Mouse (Mus musculus) heart, embryonic 12.5 days (tissue): Measurements from ENCODE around the gene Nek4. TPM values are rescaled to one million over a fixed set of nuclear protein-coding genes. Genes with fewer than 3 reads are reported as not detected.

Experiments
- ATAC-seq: fragments of 200-750 bp; cut with Nextera tagmentation; 2 replicates; pipeline ENCODE4 v1.8.0; 2017; ENCODE audit warnings: moderate TSS enrichment, moderate library complexity; ENCODE audit not compliant: insufficient number of reproducible peaks, low FRiP score
- H3K27ac ChIP-seq: fragments of 300-500 bp; sonication (generic); 2 replicates; pipeline ENCODE4 v1.5.1; 2016; ENCODE audit warnings: mild to moderate bottlenecking, moderate library complexity; ENCODE audit not compliant: poor library complexity, severe bottlenecking
- H3K27me3 ChIP-seq: fragments of 300-500 bp; sonication (generic); replicated peaks from 2 replicates; pipeline ENCODE4 v1.6.1; 2016; ENCODE audit warnings: mild to moderate bottlenecking, moderate library complexity
- H3K36me3 ChIP-seq: fragments of 300-500 bp; sonication (generic); 2 replicates; pipeline ENCODE4 v1.6.1; 2016; ENCODE audit warnings: mild to moderate bottlenecking, moderate library complexity
- H3K4me1 ChIP-seq: fragments of 300-500 bp; sonication (generic); replicated peaks from 2 replicates; pipeline ENCODE4 v1.6.1; 2016; ENCODE audit warnings: mild to moderate bottlenecking
- H3K4me2 ChIP-seq: fragments of 300-500 bp; sonication (generic); 2 replicates; pipeline ENCODE4 v1.6.1; 2016; ENCODE audit warnings: mild to moderate bottlenecking, moderate library complexity
- H3K4me3 ChIP-seq: fragments of 300-500 bp; sonication (generic); 2 replicates; pipeline ENCODE4 v1.5.1; 2016; ENCODE audit warnings: mild to moderate bottlenecking
- H3K9ac ChIP-seq: fragments of 300-500 bp; sonication (generic); 2 replicates; pipeline ENCODE4 v1.6.1; 2016; ENCODE audit warnings: mild to moderate bottlenecking, moderate library complexity
- H3K9me3 ChIP-seq: fragments of 300-500 bp; sonication (generic); replicated peaks from 2 replicates; pipeline ENCODE4 v1.6.1; 2016; ENCODE audit warnings: mild to moderate bottlenecking, moderate library complexity
- WGBS: fragments of 180-500 bp; shearing (Covaris S2); methylation state at CpG from one replicate; pipeline ENCODE4 v1.1.7; 2016; 5-methylcytosine and 5-hydroxymethylcytosine counted together
- polyA plus RNA-seq: library from polyadenylated mRNA; unstranded; fragments of >200 nt; fragmentation: Nextera tagmentation; extraction: Ambion mirVana; gene quantifications from 2 replicates; pipeline ENCODE4 v1.2.1, GENCODE M21; 2016

The Nek4 gene
- polyA plus RNA-seq, 1 experiment from 2014 or later: 7.4 TPM

DNA sequence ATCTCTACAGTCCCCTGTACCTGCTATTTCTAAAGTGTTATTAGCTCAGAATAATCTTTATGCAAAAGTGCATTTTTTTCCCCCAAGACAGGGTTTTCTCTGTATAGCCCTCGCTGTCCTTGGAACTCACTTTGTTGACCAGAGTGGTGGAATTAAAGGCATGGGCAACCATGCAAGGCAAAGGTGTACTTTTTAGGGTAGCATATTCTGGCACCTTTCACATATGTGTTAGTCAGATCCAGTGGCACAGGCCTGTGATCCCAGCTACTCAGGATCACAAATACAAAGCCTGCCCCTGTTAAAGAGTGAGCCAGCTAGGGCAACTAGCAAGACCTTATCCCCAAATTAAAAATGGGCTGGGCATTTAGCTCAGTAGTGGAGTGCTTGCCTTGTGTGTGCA, 9.2 kb downstream of the Nek4 start:
- H3K36me3 ChIP-seq: no peaks in the 10 kb centered on the region
- H3K4me2 ChIP-seq: no peak overlapping the region
- H3K4me1 ChIP-seq: no peaks in the 10 kb centered on the region
- H3K9me3 ChIP-seq: no peaks in the 10 kb centered on the region
- ATAC-seq: no peak
- no peak overlapping the region for H3K27ac ChIP-seq
- no peaks in the 10 kb centered on the region for H3K27me3 ChIP-seq
- H3K4me3 ChIP-seq: no peak overlapping the region
- 88% methylated on average over 1 of the region's 1 CpGs for WGBS
- H3K9ac ChIP-seq: no peak overlapping the region

DNA sequence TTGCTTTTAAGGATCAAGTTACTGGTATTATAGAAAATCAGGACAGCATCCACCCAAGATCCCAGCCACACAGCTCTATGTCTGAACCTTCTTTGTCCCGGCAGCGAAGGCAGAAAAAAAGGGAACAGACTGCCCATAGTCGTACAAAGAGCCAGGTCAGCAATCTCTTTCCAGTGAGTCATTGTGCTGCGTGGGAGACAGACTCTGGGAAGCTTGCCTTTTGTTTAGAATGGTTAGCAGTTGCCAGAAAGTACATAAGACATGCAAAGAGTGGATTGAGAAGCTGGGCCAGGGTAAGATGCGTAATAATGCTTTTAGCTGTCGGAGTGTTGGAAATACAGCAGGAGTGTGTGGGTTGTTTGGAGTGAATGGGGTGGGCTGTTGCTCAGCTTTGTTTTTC, 23.0 kb downstream of the Nek4 start:
- no peak for ATAC-seq
- Histone ChIP-seq H3K36me3 (peaks cover 15% of the 10 kb centered on the region), H3K4me3 (no peak overlapping the region), H3K27ac (no peak overlapping the region), H3K4me1 (no peaks in the 10 kb centered on the region), H3K9me3 (no peaks in the 10 kb centered on the region), H3K27me3 (no peaks in the 10 kb centered on the region), H3K9ac (no peak overlapping the region), H3K4me2 (no peak overlapping the region)
- WGBS: 69% methylated on average over 6 of the region's 6 CpGs

DNA sequence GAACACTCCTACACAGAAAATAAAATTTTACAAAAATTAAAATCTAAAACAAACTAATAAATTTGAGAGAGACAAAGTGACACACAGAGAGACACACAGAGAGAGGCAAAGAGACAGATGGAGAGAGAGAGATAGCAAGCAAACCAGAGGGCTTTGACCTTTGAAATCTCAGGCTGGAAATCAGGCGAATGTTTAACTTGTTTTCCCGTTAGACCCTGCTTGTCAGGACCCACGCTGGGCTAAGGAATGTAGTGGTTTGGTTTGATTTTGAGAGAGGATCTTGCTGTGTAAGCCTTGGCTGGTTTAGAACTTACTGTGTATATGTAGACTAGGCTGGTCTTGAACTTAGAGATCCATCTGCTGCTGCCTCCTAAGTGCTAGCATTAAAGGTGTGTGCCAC, 25.0 kb downstream of the Nek4 start:
- Histone ChIP-seq H3K27ac (no peak overlapping the region), H3K4me1 (no peaks in the 10 kb centered on the region), H3K9me3 (no peaks in the 10 kb centered on the region), H3K4me3 (no peak overlapping the region), H3K4me2 (no peak overlapping the region), H3K27me3 (no peaks in the 10 kb centered on the region), H3K36me3 (peaks cover 13% of the 10 kb centered on the region), H3K9ac (no peak overlapping the region)
- no peak for ATAC-seq
- 75% methylated on average over 3 of the region's 3 CpGs for WGBS

DNA sequence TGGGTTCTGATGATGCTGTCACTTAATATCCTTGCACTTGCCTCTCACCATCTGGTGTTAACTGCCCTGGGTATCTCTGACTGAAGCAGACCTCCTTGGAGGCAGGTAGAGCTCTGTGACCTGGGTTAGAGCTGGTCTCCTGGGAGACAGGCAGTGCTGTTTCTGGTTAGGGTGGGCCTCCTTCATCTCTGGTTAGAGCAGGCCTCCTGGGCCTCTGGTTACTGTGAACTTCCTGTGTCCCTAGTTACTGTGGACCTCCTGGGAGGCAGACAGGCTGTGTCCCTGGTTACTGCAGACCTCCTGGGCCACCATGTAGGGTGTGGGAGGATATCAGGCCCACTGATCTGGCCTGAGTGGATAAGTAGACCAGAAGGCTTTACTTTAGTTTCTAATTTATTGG, 45.2 kb downstream of the Nek4 start:
- no peaks in the 10 kb centered on the region for H3K9me3 ChIP-seq
- H3K4me2 ChIP-seq: no peak overlapping the region
- no peaks in the 10 kb centered on the region for H3K27me3 ChIP-seq
- no peak overlapping the region for H3K9ac ChIP-seq
- H3K36me3 ChIP-seq: peaks cover 19% of the 10 kb centered on the region
- no peak for ATAC-seq
- no peak overlapping the region for H3K4me3 ChIP-seq
- no peak overlapping the region for H3K27ac ChIP-seq
- peaks cover 13% of the 10 kb centered on the region for H3K4me1 ChIP-seq

DNA sequence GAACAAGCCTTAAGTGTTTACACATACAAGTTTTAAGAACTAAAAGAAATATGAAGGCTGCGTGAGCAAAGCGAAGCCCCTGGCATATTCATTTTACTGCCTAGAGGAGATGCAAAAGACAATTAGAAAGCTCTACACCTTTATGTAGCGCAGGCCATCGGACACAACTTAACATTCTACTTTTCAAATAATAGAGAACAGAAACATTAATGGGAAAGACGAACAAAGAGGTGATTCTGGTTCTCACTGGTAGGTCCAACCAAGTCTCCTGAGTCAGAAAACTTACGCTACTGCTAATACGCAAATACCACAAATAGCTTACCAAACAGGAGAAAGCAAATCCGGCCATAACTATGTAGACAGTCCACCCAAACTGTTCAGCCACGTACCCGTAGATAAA, 49.2 kb downstream of the Nek4 start:
- peaks cover 19% of the 10 kb centered on the region for H3K36me3 ChIP-seq
- no peaks in the 10 kb centered on the region for H3K27me3 ChIP-seq
- ATAC-seq: no peak
- H3K4me3 ChIP-seq: peak overlapping the region; percentile 66
- peak overlapping the region; percentile 73 for H3K4me2 ChIP-seq
- peaks cover 19% of the 10 kb centered on the region for H3K4me1 ChIP-seq
- H3K27ac ChIP-seq: no peak overlapping the region
- H3K9me3 ChIP-seq: no peaks in the 10 kb centered on the region
- peak overlapping the region; percentile 86 for H3K9ac ChIP-seq
- WGBS: 57% methylated on average over 10 of the region's 10 CpGs

DNA sequence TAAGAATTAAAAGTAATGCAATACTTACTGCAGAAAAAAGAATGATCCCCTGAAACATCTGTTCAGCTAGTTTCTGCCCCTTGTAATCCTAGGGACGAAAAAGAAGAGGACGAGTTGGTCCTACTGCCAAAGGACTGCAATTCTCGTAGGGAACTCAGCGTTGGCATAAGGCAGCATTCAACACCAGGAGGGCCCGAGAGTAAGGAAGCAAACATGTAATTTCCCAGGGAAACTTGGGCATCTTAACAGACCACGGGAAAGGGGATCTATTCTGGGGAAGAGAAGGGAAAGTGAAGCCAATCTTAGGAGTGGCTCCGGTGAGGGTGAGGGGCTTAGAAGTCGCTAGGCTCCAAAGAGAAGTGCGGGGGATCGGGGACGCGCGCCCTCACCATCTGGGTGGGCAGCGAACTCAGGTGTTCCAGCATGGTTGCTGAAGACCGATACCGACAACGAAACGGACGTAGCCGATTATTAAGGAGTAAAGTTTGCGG, 49.7 kb downstream of the Nek4 start:
- peak overlapping the region; percentile 73 for H3K4me2 ChIP-seq
- peaks cover 19% of the 10 kb centered on the region for H3K36me3 ChIP-seq
- H3K9ac ChIP-seq: peak overlapping the region; percentile 86
- peak overlapping the region; percentile 73; the same call in 1 of the 2 replicates for H3K27ac ChIP-seq
- H3K4me3 ChIP-seq: peak overlapping the region; percentile 66
- no peaks in the 10 kb centered on the region for H3K9me3 ChIP-seq
- WGBS: under 1% methylated on average over 21 of the region's 21 CpGs
- H3K4me1 ChIP-seq: peaks cover 19% of the 10 kb centered on the region
- ATAC-seq: no peak
- H3K27me3 ChIP-seq: no peaks in the 10 kb centered on the region

DNA sequence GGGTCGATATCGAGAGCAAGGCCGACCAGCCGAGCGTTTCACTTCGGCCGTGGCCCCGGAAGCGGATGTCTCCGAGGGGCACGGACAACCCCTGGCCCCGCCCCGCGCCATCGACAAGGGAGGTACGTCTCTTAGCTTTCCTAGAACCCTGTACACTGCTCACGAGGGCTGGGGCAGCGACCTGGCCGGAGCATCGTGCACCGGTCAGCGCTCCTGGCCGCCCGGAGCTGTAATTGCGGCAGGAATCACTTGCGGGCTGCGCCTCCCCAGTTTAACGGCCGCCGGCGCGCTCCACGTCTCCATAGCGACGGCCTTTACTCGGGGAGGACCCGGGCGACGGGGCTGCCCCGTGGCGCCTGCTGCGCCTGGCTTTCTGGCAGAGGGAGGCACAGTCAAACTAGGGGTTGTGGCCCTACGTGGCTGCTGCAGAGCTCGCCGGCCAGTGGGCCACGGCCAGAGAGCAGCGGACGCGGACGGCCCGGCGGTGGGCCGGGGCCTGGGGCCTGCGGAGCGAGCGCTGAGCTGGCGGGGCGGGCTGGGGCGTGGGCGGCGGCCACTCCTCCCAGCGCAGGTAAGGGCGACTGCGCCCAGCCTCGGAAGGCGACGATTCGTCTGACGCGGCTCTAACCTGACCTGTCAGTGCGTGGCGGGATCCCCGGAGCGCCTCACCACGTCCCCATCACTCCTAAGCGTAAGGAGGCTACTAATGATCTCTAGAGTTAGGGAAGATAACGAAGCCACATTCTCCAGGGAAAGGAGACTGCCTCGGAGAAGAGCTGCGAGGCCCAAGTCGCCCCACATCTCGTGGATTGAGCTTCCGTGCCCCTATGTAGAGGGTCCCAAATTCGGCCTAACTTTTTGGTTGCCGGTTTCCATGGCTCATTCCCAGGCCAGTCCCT, 50.4 kb downstream of the Nek4 start, which contains the start of the genes Glt8d1 and Spcs1:
Glt8d1 (plus strand) TSS at position 94 of the 899 bp plus-strand sequence.
Spcs1 (minus strand) TSS at position 366 of the 899 bp plus-strand sequence.
- peak within 1 kb of the TSS; percentile 66 for H3K4me3 ChIP-seq
- H3K36me3 ChIP-seq: peaks cover 20% of the 10 kb centered on the region
- H3K27ac ChIP-seq: peak within 1 kb of the TSS; percentile 73
- under 1% methylated on average over 83 of the region's 84 CpGs for WGBS
- H3K4me2 ChIP-seq: peak within 1 kb of the TSS; percentile 73
- no peaks in the 10 kb centered on the region for H3K27me3 ChIP-seq
- H3K9me3 ChIP-seq: no peaks in the 10 kb centered on the region
- ATAC-seq: peak; percentile 88
- peaks cover 19% of the 10 kb centered on the region for H3K4me1 ChIP-seq
- H3K9ac ChIP-seq: peak within 1 kb of the TSS; percentile 86

DNA sequence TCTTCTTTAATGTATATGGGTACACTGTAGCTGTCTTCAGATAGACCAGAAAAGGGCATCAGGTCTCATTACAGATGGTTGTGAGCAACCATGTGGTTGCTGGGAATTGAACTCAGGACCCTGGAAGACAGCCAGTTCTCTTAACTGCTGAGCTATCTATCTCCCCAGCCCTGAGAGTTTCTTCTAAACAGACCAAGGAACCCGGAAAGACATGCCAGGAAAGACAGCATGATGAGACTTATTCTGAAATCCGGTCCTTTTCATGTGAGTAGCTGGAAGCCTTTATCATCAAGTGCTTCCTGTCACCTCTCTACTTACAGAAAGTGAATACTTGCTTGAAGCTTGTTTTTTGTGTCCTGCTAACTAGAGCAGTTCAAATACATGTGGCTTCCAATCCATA, 53.4 kb downstream of the Nek4 start:
- WGBS: 48% methylated on average over 2 of the region's 2 CpGs
- H3K36me3 ChIP-seq: peaks cover 30% of the 10 kb centered on the region
- no peak for ATAC-seq
- no peaks in the 10 kb centered on the region for H3K27me3 ChIP-seq
- no peak overlapping the region for H3K27ac ChIP-seq
- H3K4me2 ChIP-seq: no peak overlapping the region
- H3K9me3 ChIP-seq: no peaks in the 10 kb centered on the region
- no peak overlapping the region for H3K9ac ChIP-seq
- H3K4me1 ChIP-seq: peaks cover 15% of the 10 kb centered on the region
- H3K4me3 ChIP-seq: no peak overlapping the region

DNA sequence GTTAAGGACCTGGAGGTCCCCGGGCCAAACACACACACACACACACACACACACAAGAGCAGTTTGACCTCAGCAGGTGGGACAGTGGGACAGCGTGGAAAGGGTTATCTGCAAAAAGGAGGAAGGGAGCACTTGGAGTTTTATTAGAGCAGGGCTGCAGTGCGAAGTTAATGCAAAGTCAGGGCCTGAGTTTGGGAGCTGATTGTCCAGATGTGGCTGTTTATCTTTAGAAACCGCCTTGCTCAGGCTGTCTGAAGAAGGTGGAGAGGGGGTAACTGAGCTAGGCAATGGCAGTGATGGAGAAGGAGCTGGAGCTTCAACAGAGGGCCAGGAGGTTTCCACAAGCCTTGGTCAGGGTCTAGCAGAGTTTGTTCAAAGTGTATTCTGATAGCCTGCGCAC, 55.6 kb downstream of the Nek4 start:
- Histone ChIP-seq H3K27me3 (no peaks in the 10 kb centered on the region), H3K9ac (no peak overlapping the region), H3K4me2 (no peak overlapping the region), H3K27ac (no peak overlapping the region), H3K4me1 (peaks cover 6% of the 10 kb centered on the region; the same call in 1 of the 2 replicates), H3K4me3 (no peak overlapping the region), H3K36me3 (peaks cover 47% of the 10 kb centered on the region), H3K9me3 (no peaks in the 10 kb centered on the region)
- ATAC-seq: no peak
- WGBS: 75% methylated on average over 5 of the region's 5 CpGs

DNA sequence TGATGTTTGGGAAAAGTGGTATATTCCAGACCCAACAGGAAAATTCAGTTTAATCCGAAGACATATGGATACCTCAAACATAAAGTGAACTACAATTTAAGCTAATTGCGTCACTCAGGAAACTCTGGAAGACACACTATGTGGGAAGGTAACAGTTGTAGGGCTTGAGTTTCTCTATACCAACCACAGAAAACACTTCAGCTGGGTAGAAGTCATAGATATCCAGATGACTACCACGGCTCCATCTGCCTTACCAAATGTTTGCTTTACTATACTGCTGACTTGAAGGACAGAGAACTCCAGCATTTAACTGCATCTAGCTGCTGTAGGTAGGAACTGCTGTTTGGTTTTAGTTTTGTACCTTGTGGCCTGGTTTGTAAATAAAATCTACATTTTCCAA, 60.4 kb downstream of the Nek4 start:
- H3K4me2 ChIP-seq: no peak overlapping the region
- WGBS: 92% methylated on average over 3 of the region's 3 CpGs
- no peak overlapping the region for H3K9ac ChIP-seq
- no peak for ATAC-seq
- H3K4me1 ChIP-seq: no peaks in the 10 kb centered on the region
- no peak overlapping the region for H3K4me3 ChIP-seq
- H3K27me3 ChIP-seq: no peaks in the 10 kb centered on the region
- H3K27ac ChIP-seq: no peak overlapping the region
- H3K9me3 ChIP-seq: no peaks in the 10 kb centered on the region
- H3K36me3 ChIP-seq: peaks cover 89% of the 10 kb centered on the region

DNA sequence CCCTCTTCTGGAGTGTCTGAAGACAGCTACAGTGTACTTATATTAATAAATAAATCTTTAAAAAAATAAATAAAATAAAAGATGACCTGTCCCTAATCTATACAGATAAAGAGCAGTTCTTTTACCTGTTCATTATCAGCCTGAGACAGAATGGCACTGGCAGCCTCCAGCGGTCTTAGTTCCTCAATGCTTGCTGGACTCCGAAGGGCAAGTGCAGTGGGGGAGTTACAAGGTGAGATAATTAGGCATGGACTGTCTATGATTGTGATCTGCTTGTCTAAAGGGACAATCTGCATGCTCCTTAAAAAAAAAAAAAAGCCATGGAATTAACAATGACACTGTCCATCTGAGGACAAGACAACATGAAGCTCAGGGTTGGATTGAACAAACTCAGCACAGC, 62.8 kb downstream of the Nek4 start:
- no peak overlapping the region for H3K9ac ChIP-seq
- no peaks in the 10 kb centered on the region for H3K9me3 ChIP-seq
- 92% methylated on average over 2 of the region's 2 CpGs for WGBS
- peaks cover 82% of the 10 kb centered on the region for H3K36me3 ChIP-seq
- no peak overlapping the region for H3K27ac ChIP-seq
- H3K4me1 ChIP-seq: peaks cover 10% of the 10 kb centered on the region
- no peak overlapping the region for H3K4me2 ChIP-seq
- no peak for ATAC-seq
- no peaks in the 10 kb centered on the region for H3K27me3 ChIP-seq
- no peak overlapping the region for H3K4me3 ChIP-seq
